Mouse (Mus musculus): ENCODE data around the gene Bcl6b. TPM values are rescaled to one million over a fixed set of nuclear protein-coding genes. Genes with fewer than 3 reads are reported as not detected.

Bcl6b gene
- polyA plus RNA-seq, 1 experiment from 2014 or later = 5.0 TPM

GRCm38 (mm10) chr11:70180496-70180895 lies 49.1 kb downstream of the Bcl6b start:
- Histone ChIP-seq H3K9ac (ENCODE audit: low read depth, low read length) (no peak overlapping the region), H3K27me3 (ENCODE audit: control insufficient read depth, insufficient read depth, low read length) (no peaks in the 10 kb centered on the region), H3K9me3 (ENCODE audit: control insufficient read depth, low read length) (no peaks in the 10 kb centered on the region), H3K4me1 (replicated peaks; ENCODE audit: control insufficient read depth, insufficient read depth, low read length) (no peaks in the 10 kb centered on the region), H3K27ac (ENCODE audit: low read depth, low read length) (no peak overlapping the region), H3K4me3 (ENCODE audit: low read depth, low read length) (no peak overlapping the region), H3K36me3 (ENCODE audit: control insufficient read depth, insufficient read depth, low read length) (no peaks in the 10 kb centered on the region), H3K4me2 (replicated peaks; ENCODE audit: low read depth, low read length) (no peak overlapping the region)
- no peak for DNase-seq (ENCODE audit: low spot score)
- ATAC-seq (ENCODE audit: low FRiP score) = no peak
- WGBS = 94% methylated on average over 4 of the region's 4 CpGs

DNA sequence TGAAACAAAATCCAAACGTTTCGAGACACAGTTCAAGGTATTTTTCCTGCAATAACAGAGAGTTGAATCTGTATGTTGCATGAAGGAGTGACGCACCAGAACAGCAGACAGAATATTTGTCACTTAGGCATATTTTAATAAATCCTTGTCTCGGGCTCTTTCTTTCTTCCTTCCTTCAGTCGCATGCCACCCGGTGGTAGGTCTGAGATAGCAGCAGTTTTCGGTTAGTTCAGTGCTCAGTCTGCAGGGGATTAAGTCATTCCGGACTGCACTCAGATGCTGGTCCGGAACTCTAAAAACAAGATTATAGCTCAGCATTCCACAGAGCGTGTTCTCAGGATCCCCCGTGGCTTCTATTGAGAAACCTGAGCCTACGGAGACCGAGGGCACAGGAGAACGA lies 50.2 kb downstream of the Bcl6b start:
- no peaks in the 10 kb centered on the region for H3K4me1 ChIP-seq (replicated peaks; ENCODE audit: control insufficient read depth, insufficient read depth, low read length)
- ATAC-seq (ENCODE audit: low FRiP score) (no peak), DNase-seq (ENCODE audit: low spot score) (peak; percentile 51)
- H3K27ac ChIP-seq (ENCODE audit: low read depth, low read length) = no peak overlapping the region
- no peaks in the 10 kb centered on the region for H3K9me3 ChIP-seq (ENCODE audit: control insufficient read depth, low read length)
- no peaks in the 10 kb centered on the region for H3K36me3 ChIP-seq (ENCODE audit: control insufficient read depth, insufficient read depth, low read length)
- H3K4me3 ChIP-seq (ENCODE audit: low read depth, low read length) = no peak overlapping the region
- 43% methylated on average over 14 of the region's 14 CpGs for WGBS
- H3K9ac ChIP-seq (ENCODE audit: low read depth, low read length) = no peak overlapping the region
- no peak overlapping the region for H3K4me2 ChIP-seq (replicated peaks; ENCODE audit: low read depth, low read length)
- H3K27me3 ChIP-seq (ENCODE audit: control insufficient read depth, insufficient read depth, low read length) = no peaks in the 10 kb centered on the region

- H3K9ac ChIP-seq (ENCODE audit: low read depth, low read length) = no peak overlapping the region
These were observed 50.8 kb downstream of the Bcl6b start for GRCm38 (mm10) chr11:70178756-70179155.

GRCm38 (mm10) chr11:70178311-70178710 lies 51.3 kb downstream of the Bcl6b start:
- ATAC-seq (ENCODE audit: low FRiP score) (no peak), DNase-seq (ENCODE audit: low spot score) (no peak)
- Histone ChIP-seq H3K4me1 (replicated peaks; ENCODE audit: control insufficient read depth, insufficient read depth, low read length) (no peaks in the 10 kb centered on the region), H3K36me3 (ENCODE audit: control insufficient read depth, insufficient read depth, low read length) (no peaks in the 10 kb centered on the region), H3K4me3 (ENCODE audit: low read depth, low read length) (no peak overlapping the region), H3K27ac (ENCODE audit: low read depth, low read length) (no peak overlapping the region), H3K4me2 (replicated peaks; ENCODE audit: low read depth, low read length) (no peak overlapping the region), H3K9me3 (ENCODE audit: control insufficient read depth, low read length) (no peaks in the 10 kb centered on the region), H3K27me3 (ENCODE audit: control insufficient read depth, insufficient read depth, low read length) (no peaks in the 10 kb centered on the region), H3K9ac (ENCODE audit: low read depth, low read length) (no peak overlapping the region)
- 88% methylated on average over 11 of the region's 11 CpGs for WGBS

More at GRCm38 (mm10) chr11:70178756-70179155, 50.8 kb downstream of the Bcl6b start:
- WGBS = 84% methylated on average over 11 of the region's 11 CpGs
- Histone ChIP-seq H3K4me3 (ENCODE audit: low read depth, low read length) (no peak overlapping the region), H3K4me1 (replicated peaks; ENCODE audit: control insufficient read depth, insufficient read depth, low read length) (no peaks in the 10 kb centered on the region), H3K27ac (ENCODE audit: low read depth, low read length) (no peak overlapping the region), H3K36me3 (ENCODE audit: control insufficient read depth, insufficient read depth, low read length) (no peaks in the 10 kb centered on the region), H3K27me3 (ENCODE audit: control insufficient read depth, insufficient read depth, low read length) (no peaks in the 10 kb centered on the region), H3K9me3 (ENCODE audit: control insufficient read depth, low read length) (no peaks in the 10 kb centered on the region), H3K4me2 (replicated peaks; ENCODE audit: low read depth, low read length) (no peak overlapping the region)
- DNase-seq (ENCODE audit: low spot score) (no peak), ATAC-seq (ENCODE audit: low FRiP score) (no peak)

- Histone ChIP-seq H3K36me3 (ENCODE audit: control insufficient read depth, insufficient read depth, low read length) (no peaks in the 10 kb centered on the region), H3K4me3 (ENCODE audit: low read depth, low read length) (no peak overlapping the region), H3K27ac (ENCODE audit: low read depth, low read length) (no peak overlapping the region), H3K9ac (ENCODE audit: low read depth, low read length) (no peak overlapping the region), H3K27me3 (ENCODE audit: control insufficient read depth, insufficient read depth, low read length) (no peaks in the 10 kb centered on the region), H3K4me2 (replicated peaks; ENCODE audit: low read depth, low read length) (no peak overlapping the region), H3K4me1 (replicated peaks; ENCODE audit: control insufficient read depth, insufficient read depth, low read length) (no peaks in the 10 kb centered on the region), H3K9me3 (ENCODE audit: control insufficient read depth, low read length) (no peaks in the 10 kb centered on the region)
- 73% methylated on average over 8 of the region's 8 CpGs for WGBS
- ATAC-seq (ENCODE audit: low FRiP score) = no peak
- DNase-seq (ENCODE audit: low spot score) = peak; percentile 25
These were observed 52.0 kb downstream of the Bcl6b start for GRCm38 (mm10) chr11:70177647-70178046.

DNA sequence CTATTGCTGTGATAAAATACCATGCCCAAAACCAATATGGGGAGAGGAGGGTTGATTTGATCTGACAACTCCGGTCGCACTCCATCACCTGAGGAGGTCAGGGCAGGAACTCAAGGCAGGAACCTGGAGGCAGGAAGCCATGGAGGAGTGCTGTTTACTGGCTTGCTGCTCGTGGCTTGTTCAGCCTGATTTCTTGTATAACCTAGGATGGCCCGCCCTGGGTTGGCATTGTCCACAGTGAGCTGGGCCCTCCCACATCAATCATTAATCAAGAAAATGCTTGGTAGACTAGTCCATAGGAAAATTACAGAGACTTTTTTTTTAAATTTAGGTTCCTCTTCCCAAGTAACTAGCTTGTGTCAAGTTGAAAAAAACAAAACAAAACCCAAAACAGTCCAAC lies 55.1 kb downstream of the Bcl6b start:
- no peak for ATAC-seq (ENCODE audit: low FRiP score)
- WGBS = 84% methylated on average over 4 of the region's 4 CpGs
- Histone ChIP-seq H3K9me3 (ENCODE audit: control insufficient read depth, low read length) (no peaks in the 10 kb centered on the region), H3K36me3 (ENCODE audit: control insufficient read depth, insufficient read depth, low read length) (no peaks in the 10 kb centered on the region), H3K4me3 (ENCODE audit: low read depth, low read length) (no peak overlapping the region), H3K9ac (ENCODE audit: low read depth, low read length) (no peak overlapping the region), H3K4me1 (replicated peaks; ENCODE audit: control insufficient read depth, insufficient read depth, low read length) (no peaks in the 10 kb centered on the region), H3K27me3 (ENCODE audit: control insufficient read depth, insufficient read depth, low read length) (no peaks in the 10 kb centered on the region), H3K4me2 (replicated peaks; ENCODE audit: low read depth, low read length) (no peak overlapping the region), H3K27ac (ENCODE audit: low read depth, low read length) (no peak overlapping the region)
- DNase-seq (ENCODE audit: low spot score) = no peak

MicroRNA genes within 50 kb of the gene (microRNA counts, 519-probe panel; counts per million panel counts)
- 3,200 counts per million, percentile 17 among the panel's probes with 10 or more counts for microRNA mmu-miR-195
- not detected for microRNA mmu-miR-497

Other genes starting within 250 kb of the Bcl6b start
- 23.8 and 26.8 TPM in 2 replicates for gene Ctdnep1, start 248.6 kb downstream of the Bcl6b start, polyA plus RNA-seq (2014; fragmentation: Nextera tagmentation; extraction: Ambion mirVana)
- 154 and 163 TPM in 2 replicates for gene Elp5, start 247.3 kb downstream of the Bcl6b start, polyA plus RNA-seq (2014; fragmentation: Nextera tagmentation; extraction: Ambion mirVana)
- gene Gabarap, start 238.7 kb downstream of the Bcl6b start, polyA plus RNA-seq (2014; fragmentation: Nextera tagmentation; extraction: Ambion mirVana) = 621 and 643 TPM in 2 replicates
- 56.7 and 57.5 TPM in 2 replicates for gene Phf23, start 234.0 kb downstream of the Bcl6b start, polyA plus RNA-seq (2014; fragmentation: Nextera tagmentation; extraction: Ambion mirVana)
- 24.6 and 27.2 TPM in 2 replicates for gene Dvl2, start 229.2 kb downstream of the Bcl6b start, polyA plus RNA-seq (2014; fragmentation: Nextera tagmentation; extraction: Ambion mirVana)
- gene Acadvl, start 214.4 kb downstream of the Bcl6b start, polyA plus RNA-seq (2014; fragmentation: Nextera tagmentation; extraction: Ambion mirVana) = 45.1 and 52.1 TPM in 2 replicates
- 13.2 and 18.7 TPM in 2 replicates for gene Dlg4, start 212.9 kb downstream of the Bcl6b start, polyA plus RNA-seq (2014; fragmentation: Nextera tagmentation; extraction: Ambion mirVana)
- gene Asgr1, start 175.7 kb downstream of the Bcl6b start, polyA plus RNA-seq (2014; fragmentation: Nextera tagmentation; extraction: Ambion mirVana) = 0.29 and 0.40 TPM in 2 replicates
- not detected in 2 replicates for gene Asgr2, start 137.2 kb downstream of the Bcl6b start, polyA plus RNA-seq (2014; fragmentation: Nextera tagmentation; extraction: Ambion mirVana)
- 0.42 TPM in 1 of 2 replicates, not detected in the other for gene Mgl2, start 99.5 kb downstream of the Bcl6b start, polyA plus RNA-seq (2014; fragmentation: Nextera tagmentation; extraction: Ambion mirVana)
- 0.32 and 1.4 TPM in 2 replicates for gene Clec10a, start 73.6 kb downstream of the Bcl6b start, polyA plus RNA-seq (2014; fragmentation: Nextera tagmentation; extraction: Ambion mirVana)
- gene Slc16a11, start 17.0 kb downstream of the Bcl6b start, polyA plus RNA-seq (2014; fragmentation: Nextera tagmentation; extraction: Ambion mirVana) = 0.40 and 0.51 TPM in 2 replicates
- 10.9 and 14.3 TPM in 2 replicates for gene Slc16a13, start 8.7 kb downstream of the Bcl6b start, polyA plus RNA-seq (2014; fragmentation: Nextera tagmentation; extraction: Ambion mirVana)
- gene 0610010K14Rik, start 8.1 kb upstream of the Bcl6b start, polyA plus RNA-seq (2014; fragmentation: Nextera tagmentation; extraction: Ambion mirVana) = 229 and 230 TPM in 2 replicates
- 10.2 and 11.6 TPM in 2 replicates for gene Gm21988, start 10.0 kb upstream of the Bcl6b start, polyA plus RNA-seq (2014; fragmentation: Nextera tagmentation; extraction: Ambion mirVana)
- gene Rnasek, start 10.0 kb upstream of the Bcl6b start, polyA plus RNA-seq (2014; fragmentation: Nextera tagmentation; extraction: Ambion mirVana) = 146 and 147 TPM in 2 replicates
- 3.5 and 3.7 TPM in 2 replicates for gene Alox12, start 25.6 kb upstream of the Bcl6b start, polyA plus RNA-seq (2014; fragmentation: Nextera tagmentation; extraction: Ambion mirVana)
- gene Alox12e, start 92.8 kb upstream of the Bcl6b start, polyA plus RNA-seq (2014; fragmentation: Nextera tagmentation; extraction: Ambion mirVana) = not detected in 2 replicates
- gene Alox15, start 122.2 kb upstream of the Bcl6b start, polyA plus RNA-seq (2014; fragmentation: Nextera tagmentation; extraction: Ambion mirVana) = 0.18 TPM in 1 of 2 replicates, not detected in the other
- gene Pelp1, start 180.2 kb upstream of the Bcl6b start, polyA plus RNA-seq (2014; fragmentation: Nextera tagmentation; extraction: Ambion mirVana) = 31.0 and 32.0 TPM in 2 replicates
- 27.8 and 38.1 TPM in 2 replicates for gene Arrb2, start 202.8 kb upstream of the Bcl6b start, polyA plus RNA-seq (2014; fragmentation: Nextera tagmentation; extraction: Ambion mirVana)
- 40.2 and 42.0 TPM in 2 replicates for gene Med11, start 222.1 kb upstream of the Bcl6b start, polyA plus RNA-seq (2014; fragmentation: Nextera tagmentation; extraction: Ambion mirVana)
- 0.22 and 0.43 TPM in 2 replicates for gene Zmynd15, start 229.6 kb upstream of the Bcl6b start, polyA plus RNA-seq (2014; fragmentation: Nextera tagmentation; extraction: Ambion mirVana)
- gene Cxcl16, start 230.2 kb upstream of the Bcl6b start, polyA plus RNA-seq (2014; fragmentation: Nextera tagmentation; extraction: Ambion mirVana) = 0.42 and 1.2 TPM in 2 replicates

Data from hindbrain, embryonic 11.5 days (tissue).